Mouse (Mus musculus): ENCODE measurements around the gene Ascc1. TPM values are rescaled to one million over a fixed set of nuclear protein-coding genes. Genes with fewer than 3 reads are reported as not detected.
A peak's percentile ranks its signal among the peaks of the same experiment; 100 is the strongest.

Gene Ascc1
- polyA plus RNA-seq, 1 experiment: 27.8 TPM

- TF ChIP-seq POLR2A (IDR thresholded peaks at IDR 0.05; ENCODE audit: low read depth, low read length) (no peak), CTCF (IDR thresholded peaks at IDR 0.05; ENCODE audit: borderline replicate concordance, insufficient read depth, low read length) (no peak)
- Histone ChIP-seq H3K27ac (ENCODE audit: insufficient read depth, low read length) (no peak within 1 kb of the TSS), H3K4me1 (ENCODE audit: control insufficient read depth, insufficient read depth, low read length) (no peaks in the 10 kb centered on the region), H3K4me3 (ENCODE audit: insufficient read depth, low read length) (peak within 1 kb of the TSS; percentile 29)
Measured at GRCm38 (mm10) chr10:60106146-60106530, 103.5 kb downstream of the Ascc1 start, which contains the start of gene Spock2. Spock2 (plus strand) TSS chr10:60106219.

- Histone ChIP-seq H3K27ac (ENCODE audit: insufficient read depth, low read length) (no peak overlapping the region), H3K4me1 (ENCODE audit: control insufficient read depth, insufficient read depth, low read length) (no peaks in the 10 kb centered on the region), H3K4me3 (ENCODE audit: insufficient read depth, low read length) (peak overlapping the region; percentile 29)
- TF ChIP-seq CTCF (IDR thresholded peaks at IDR 0.05; ENCODE audit: borderline replicate concordance, insufficient read depth, low read length) (no peak), POLR2A (IDR thresholded peaks at IDR 0.05; ENCODE audit: low read depth, low read length) (no peak)
Measured at GRCm38 (mm10) chr10:60106531-60107186, 104.1 kb downstream of the Ascc1 start.

- Histone ChIP-seq H3K4me3 (ENCODE audit: insufficient read depth, low read length) (peak overlapping the region; percentile 29), H3K4me1 (ENCODE audit: control insufficient read depth, insufficient read depth, low read length) (no peaks in the 10 kb centered on the region), H3K27ac (ENCODE audit: insufficient read depth, low read length) (no peak overlapping the region)
- TF ChIP-seq POLR2A (IDR thresholded peaks at IDR 0.05; ENCODE audit: low read depth, low read length) (no peak), CTCF (IDR thresholded peaks at IDR 0.05; ENCODE audit: borderline replicate concordance, insufficient read depth, low read length) (no peak)
Measured at GRCm38 (mm10) chr10:60107448-60107847, 104.8 kb downstream of the Ascc1 start.

- Histone ChIP-seq H3K4me3 (ENCODE audit: insufficient read depth, low read length) (no peak overlapping the region), H3K4me1 (ENCODE audit: control insufficient read depth, insufficient read depth, low read length) (no peaks in the 10 kb centered on the region), H3K27ac (ENCODE audit: insufficient read depth, low read length) (no peak overlapping the region)
- TF ChIP-seq POLR2A (IDR thresholded peaks at IDR 0.05; ENCODE audit: low read depth, low read length) (no peak), CTCF (IDR thresholded peaks at IDR 0.05; ENCODE audit: borderline replicate concordance, insufficient read depth, low read length) (no peak)
Measured at GRCm38 (mm10) chr10:60108321-60109111, 105.9 kb downstream of the Ascc1 start.

GRCm38 (mm10) chr10:60109336-60109735, 106.7 kb downstream of the Ascc1 start:
- Histone ChIP-seq H3K4me1 (ENCODE audit: control insufficient read depth, insufficient read depth, low read length) (no peaks in the 10 kb centered on the region), H3K27ac (ENCODE audit: insufficient read depth, low read length) (no peak overlapping the region), H3K4me3 (ENCODE audit: insufficient read depth, low read length) (no peak overlapping the region)
- TF ChIP-seq CTCF (IDR thresholded peaks at IDR 0.05; ENCODE audit: borderline replicate concordance, insufficient read depth, low read length): no peak
- no peak for TF ChIP-seq POLR2A (IDR thresholded peaks at IDR 0.05; ENCODE audit: low read depth, low read length)

- H3K27ac ChIP-seq (ENCODE audit: insufficient read depth, low read length): no peak overlapping the region
- no peaks in the 10 kb centered on the region for H3K4me1 ChIP-seq (ENCODE audit: control insufficient read depth, insufficient read depth, low read length)
- TF ChIP-seq POLR2A (IDR thresholded peaks at IDR 0.05; ENCODE audit: low read depth, low read length) (no peak), CTCF (IDR thresholded peaks at IDR 0.05; ENCODE audit: borderline replicate concordance, insufficient read depth, low read length) (no peak)
- H3K4me3 ChIP-seq (ENCODE audit: insufficient read depth, low read length): no peak overlapping the region
Measured at GRCm38 (mm10) chr10:60109989-60110388, 107.4 kb downstream of the Ascc1 start.

GRCm38 (mm10) chr10:60110908-60111475, 108.4 kb downstream of the Ascc1 start:
- H3K4me1 ChIP-seq (ENCODE audit: control insufficient read depth, insufficient read depth, low read length): no peaks in the 10 kb centered on the region
- no peak for TF ChIP-seq POLR2A (IDR thresholded peaks at IDR 0.05; ENCODE audit: low read depth, low read length)
- no peak for TF ChIP-seq CTCF (IDR thresholded peaks at IDR 0.05; ENCODE audit: borderline replicate concordance, insufficient read depth, low read length)
- no peak overlapping the region for H3K27ac ChIP-seq (ENCODE audit: insufficient read depth, low read length)
- no peak overlapping the region for H3K4me3 ChIP-seq (ENCODE audit: insufficient read depth, low read length)

GRCm38 (mm10) chr10:60113965-60114690, 111.5 kb downstream of the Ascc1 start:
- TF ChIP-seq CTCF (IDR thresholded peaks at IDR 0.05; ENCODE audit: borderline replicate concordance, insufficient read depth, low read length) (no peak), POLR2A (IDR thresholded peaks at IDR 0.05; ENCODE audit: low read depth, low read length) (no peak)

GRCm38 (mm10) chr10:60115345-60116185, 113.0 kb downstream of the Ascc1 start:
- no peak overlapping the region for H3K4me3 ChIP-seq (ENCODE audit: insufficient read depth, low read length)
- TF ChIP-seq POLR2A (IDR thresholded peaks at IDR 0.05; ENCODE audit: low read depth, low read length) (no peak), CTCF (IDR thresholded peaks at IDR 0.05; ENCODE audit: borderline replicate concordance, insufficient read depth, low read length) (no peak)
- H3K4me1 ChIP-seq (ENCODE audit: control insufficient read depth, insufficient read depth, low read length): no peaks in the 10 kb centered on the region
- H3K27ac ChIP-seq (ENCODE audit: insufficient read depth, low read length): no peak overlapping the region

More at GRCm38 (mm10) chr10:60113965-60114690, 111.5 kb downstream of the Ascc1 start:
- Histone ChIP-seq H3K4me1 (ENCODE audit: control insufficient read depth, insufficient read depth, low read length) (no peaks in the 10 kb centered on the region), H3K4me3 (ENCODE audit: insufficient read depth, low read length) (no peak overlapping the region), H3K27ac (ENCODE audit: insufficient read depth, low read length) (no peak overlapping the region)

All from embryonic fibroblast, embryonic 13.5 days (primary cell).